Mouse (Mus musculus): Measurements from ENCODE around the gene Fpr3.
"Not testable (repeated sequence)": the region's sequence is repeated elsewhere in the genome, so short reads cannot be mapped to it uniquely, and the experiment has no call there.

The Fpr3 gene

DNA sequence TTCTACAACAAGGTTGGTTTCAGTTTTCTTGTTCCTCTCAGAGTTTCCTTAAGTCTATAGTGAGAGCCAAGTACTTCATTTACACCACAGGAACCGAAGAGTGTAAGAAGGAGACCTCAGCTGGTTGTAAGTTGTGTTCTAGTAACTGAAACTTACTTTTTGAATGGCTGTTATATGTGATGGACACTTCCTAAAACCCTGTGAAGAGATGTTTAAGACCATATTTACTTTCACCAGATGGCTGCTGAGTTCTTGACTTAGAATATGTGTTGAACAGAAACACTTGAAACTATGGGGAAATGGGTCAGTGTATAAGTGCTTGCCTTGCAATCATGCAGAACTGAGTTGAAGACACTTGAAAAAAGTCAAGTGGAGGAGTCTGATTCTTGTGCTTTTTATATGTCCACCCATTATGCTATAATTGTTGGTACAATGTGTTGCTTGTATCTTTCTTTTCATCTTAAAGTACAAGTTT lies at the start of gene Fpr3, which contains the start of gene Fpr2:
Gene Fpr3, plus strand, starts transcription at position 79 of the 475 bp plus-strand sequence.
Gene Fpr2, plus strand, starts transcription at position 51 of the 475 bp plus-strand sequence.
- DNase-seq (ENCODE audit: low spot score in 2 of 2), result no peak

DNA sequence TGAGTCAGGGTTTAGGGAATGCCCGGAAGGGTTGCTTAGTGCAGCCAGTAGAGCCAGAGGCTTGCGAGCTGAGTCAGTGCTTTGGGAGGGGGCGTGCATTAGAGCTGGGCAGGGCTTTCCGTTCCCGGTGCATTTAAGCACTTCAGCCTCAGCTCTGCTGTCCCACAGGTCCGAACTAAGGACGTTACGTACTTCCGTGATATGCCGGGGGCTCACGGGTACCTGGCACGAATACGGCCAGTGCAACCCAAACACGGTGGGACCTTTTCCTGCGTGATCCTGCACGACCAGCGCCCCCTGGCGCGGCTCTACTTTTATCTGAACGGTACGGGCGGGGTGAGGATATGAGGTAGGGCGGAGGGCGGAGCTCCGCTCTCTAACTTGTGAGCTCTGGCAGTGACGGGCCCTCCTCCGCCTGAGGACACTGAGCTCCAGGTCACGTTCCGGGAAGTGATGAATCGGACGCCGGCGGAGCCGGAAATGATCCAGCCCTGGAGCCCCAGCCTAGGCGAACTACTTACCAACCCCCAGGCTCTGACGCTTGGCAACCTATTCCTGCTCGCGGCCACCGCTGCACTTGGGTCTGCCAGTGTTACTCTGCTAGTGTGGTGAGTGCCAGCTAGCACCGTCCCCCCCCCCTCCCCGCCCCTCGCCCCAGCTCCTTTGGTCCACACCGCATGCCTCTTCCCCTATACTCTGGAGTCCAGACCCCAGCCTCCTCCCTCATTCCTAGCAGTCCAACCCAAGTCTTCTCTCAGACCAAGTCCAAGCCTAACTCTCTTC lies 49.5 kb upstream of the Fpr3 start:
- DNase-seq (ENCODE audit: low spot score in 2 of 2), result peak; percentile 94

DNA sequence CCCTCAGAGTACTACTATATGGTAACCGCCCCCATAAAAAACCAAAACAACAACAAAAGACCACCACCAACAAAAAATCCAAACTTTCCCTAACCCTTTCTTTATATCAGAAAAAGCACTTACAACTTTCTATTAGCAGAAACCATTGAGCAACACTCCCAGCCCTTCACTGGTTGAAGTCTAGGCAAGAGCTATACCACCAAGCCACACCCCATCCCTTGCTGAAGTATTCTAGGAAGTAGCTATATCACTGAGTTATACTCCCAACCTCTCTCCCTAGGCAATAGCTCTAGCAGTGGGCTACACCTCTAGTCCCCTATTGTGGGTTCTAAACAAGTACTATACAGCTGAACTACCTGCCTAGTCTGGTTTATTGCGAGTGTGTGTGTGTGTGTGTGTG lies 48.4 kb upstream of the Fpr3 start:
- DNase-seq (ENCODE audit: low spot score in 2 of 2), result no peak

DNA sequence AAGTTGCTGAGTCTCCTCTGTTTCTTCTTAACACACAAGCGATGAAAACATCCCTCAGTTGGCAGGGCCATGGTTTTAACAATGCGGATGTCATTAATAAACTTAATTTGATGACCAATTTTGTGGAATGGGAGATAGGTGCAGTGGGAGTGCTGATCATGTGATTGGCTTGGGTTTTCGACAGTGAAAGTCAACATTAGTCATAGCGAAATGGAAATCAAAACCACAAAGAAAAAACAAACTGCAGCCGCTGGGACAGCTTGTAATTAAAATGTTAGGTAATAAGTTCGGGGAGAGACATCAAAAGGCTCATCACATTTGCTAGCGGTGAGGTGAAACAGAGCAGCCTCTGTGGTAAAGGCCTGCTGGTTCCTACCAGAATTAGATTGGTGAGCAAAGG lies 46.9 kb upstream of the Fpr3 start:
- no peak for DNase-seq (ENCODE audit: low spot score in 2 of 2)

DNA sequence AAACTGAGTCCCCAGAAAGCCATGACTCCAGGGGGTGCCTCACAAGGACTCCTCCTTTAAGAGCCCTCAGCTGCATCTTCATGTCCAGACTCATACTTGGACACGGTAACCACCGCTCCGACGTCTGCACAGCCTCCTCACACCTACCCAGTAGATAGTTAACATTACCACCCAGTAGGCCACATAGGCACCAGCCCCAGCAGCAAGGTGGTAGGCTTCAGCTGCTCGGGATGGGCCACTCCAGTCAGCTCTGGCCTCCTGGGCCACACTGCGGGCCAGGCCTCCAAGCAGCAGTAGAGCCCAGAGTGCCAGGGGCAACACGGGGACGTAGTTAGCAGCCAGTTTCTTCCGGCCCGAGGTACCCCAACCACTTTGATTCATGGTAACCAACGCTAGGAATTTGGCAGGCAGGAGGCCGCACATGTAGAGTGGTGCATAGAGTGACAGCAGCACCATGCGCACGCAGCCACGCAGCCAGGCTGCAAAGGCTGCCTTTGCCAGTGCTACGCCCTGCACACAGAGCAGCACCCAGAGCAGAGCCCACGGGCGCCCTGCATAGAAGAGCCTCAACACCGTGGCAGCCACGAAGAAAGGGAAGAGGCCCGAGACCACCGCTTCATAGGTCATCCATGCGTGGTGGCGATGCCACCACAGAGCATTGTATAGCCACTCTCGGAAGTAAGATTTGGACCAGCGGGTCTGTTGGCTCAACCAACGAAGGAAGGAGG lies 44.0 kb upstream of the Fpr3 start:
- DNase-seq (ENCODE audit: low spot score in 2 of 2), result no peak

- DNase-seq (ENCODE audit: low spot score in 2 of 2), result not testable (repeated sequence)
Measured at GRCm38 (mm10) chr17:17844606-17845005, 43.0 kb upstream of the Fpr3 start.

DNA sequence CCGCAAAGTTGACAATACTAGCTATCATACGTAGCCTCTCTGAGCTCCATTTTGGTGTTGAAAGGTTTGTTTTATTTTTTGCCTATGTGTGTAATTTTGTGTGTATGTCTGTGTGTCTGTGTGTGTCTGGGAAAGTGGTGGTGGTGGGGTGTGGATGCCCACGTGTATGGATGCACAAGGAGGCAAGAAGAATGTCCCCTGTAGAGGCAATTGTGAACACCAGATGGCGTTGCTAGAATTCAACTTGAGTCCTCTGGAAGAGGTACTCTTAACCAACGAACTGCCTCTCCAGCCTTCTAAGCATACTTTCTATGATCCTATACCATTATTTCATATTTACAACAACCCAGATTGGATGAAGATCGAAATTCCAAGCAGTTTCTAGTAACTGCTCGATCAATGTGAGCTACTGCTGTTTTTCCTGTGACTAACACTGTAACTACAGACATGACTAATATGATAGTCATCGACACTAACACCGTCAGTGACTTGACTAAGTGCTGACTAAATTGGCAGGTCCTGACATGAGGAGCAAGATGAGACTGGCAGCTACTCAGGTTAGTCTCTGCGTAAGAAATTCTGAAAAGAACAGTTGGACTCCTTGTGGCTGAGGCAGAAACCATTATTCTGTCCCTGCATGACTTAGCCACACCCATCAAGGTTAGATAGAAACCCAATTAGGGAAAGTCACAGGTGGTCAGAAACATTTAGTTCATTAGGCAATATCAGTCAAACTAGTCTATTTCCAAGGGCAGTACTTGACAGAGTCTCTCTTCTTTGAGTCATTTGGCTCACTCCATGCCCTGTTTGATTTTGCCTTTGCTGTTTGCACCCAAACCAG lies 42.2 kb upstream of the Fpr3 start:
- DNase-seq (ENCODE audit: low spot score in 2 of 2), result peak in 1 of 2 experiments; percentile 31

DNA sequence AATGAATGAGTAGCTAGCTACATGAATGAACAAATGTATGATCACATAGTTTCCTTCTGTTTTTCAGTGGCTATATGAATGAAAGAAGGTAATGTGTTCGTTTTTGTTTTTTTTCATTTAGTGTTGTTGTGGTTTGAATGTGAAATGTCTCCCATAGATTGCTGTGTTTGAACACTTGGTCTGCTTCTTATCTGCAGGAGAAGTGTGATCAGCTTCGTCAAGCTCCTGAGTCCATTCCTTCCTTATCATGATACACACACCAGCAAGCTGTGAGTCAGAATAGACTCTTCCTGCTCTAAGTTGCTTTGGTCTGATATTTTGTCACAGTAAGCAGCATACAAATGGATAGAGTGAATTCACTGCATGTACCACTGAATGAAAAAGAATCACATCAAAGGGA lies 38.7 kb upstream of the Fpr3 start:
- no peak for DNase-seq (ENCODE audit: low spot score in 2 of 2)

DNA sequence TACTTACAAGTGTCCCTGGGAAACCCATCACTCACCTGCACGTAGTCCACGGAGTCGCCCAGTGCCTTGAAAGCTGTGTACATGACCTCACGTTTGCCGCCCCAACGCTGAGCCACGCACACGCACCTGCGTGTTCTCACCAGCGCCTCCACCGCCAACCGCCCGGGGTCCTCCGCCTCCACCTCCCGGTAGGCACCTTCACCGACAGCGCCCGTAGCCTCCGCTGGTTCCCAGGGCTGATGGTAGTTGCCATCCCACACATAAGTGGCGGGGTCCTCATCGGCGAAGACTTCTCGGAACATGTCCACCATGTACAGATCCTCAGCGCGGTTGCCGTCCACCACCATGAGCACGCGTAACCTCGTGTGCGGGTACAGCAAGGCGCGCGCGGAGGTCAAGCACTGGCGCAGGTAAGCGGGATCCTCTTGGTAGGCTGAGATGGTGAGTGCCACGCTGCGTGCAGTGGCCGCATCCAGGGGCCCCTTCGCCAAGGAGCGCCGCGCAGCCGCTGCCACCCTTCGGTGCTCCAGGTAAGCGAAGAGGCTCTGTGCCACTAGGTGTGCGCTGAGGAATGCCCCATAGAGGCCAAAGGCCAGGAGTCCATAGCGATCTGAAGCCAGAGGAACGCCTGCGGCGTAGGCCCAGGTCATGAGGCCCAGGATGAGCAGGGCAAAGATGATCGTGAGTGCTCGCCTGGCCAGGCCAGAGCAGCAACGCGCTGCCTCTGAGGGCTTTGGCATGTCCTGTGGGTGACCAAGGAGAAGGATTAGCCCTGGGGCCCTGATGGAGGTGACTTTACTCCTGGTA lies 37.5 kb upstream of the Fpr3 start:
- DNase-seq (ENCODE audit: low spot score in 2 of 2), result no peak

- DNase-seq (ENCODE audit: low spot score in 2 of 2), result no peak
Measured at GRCm38 (mm10) chr17:17855064-17855838, 32.4 kb upstream of the Fpr3 start, which contains the start of gene Has1. TSS of gene Has1 (minus strand) at chr17:17855205.

- no peak for DNase-seq (ENCODE audit: low spot score in 2 of 2)
Measured at GRCm38 (mm10) chr17:17856612-17857011, 31.0 kb upstream of the Fpr3 start.

GRCm38 (mm10) chr17:17857446-17857845 lies 30.2 kb upstream of the Fpr3 start:
- no peak for DNase-seq (ENCODE audit: low spot score in 2 of 2)

DNA sequence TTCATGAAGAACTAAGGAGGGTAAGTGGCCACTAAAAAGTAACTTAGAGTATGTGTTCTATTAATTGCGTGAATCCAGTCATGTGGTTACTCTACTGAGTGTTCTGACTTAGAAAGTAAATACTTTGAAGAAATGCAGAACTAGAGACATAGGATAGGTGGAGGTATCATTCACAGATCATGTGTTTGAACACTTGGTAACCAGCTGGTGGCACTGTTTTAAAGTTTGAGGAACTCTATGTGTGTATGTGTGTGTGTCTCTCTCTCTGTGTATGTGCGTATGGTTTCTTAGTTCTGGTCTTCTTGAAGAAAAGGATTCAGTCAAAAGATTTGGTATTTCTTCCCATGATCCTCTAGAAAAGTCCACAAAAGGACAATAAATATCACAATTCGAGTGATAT lies 27.5 kb upstream of the Fpr3 start:
- DNase-seq (ENCODE audit: low spot score in 2 of 2), result no peak

- no peak for DNase-seq (ENCODE audit: low spot score in 2 of 2)
Measured at GRCm38 (mm10) chr17:17862360-17862759, 25.3 kb upstream of the Fpr3 start.

DNA sequence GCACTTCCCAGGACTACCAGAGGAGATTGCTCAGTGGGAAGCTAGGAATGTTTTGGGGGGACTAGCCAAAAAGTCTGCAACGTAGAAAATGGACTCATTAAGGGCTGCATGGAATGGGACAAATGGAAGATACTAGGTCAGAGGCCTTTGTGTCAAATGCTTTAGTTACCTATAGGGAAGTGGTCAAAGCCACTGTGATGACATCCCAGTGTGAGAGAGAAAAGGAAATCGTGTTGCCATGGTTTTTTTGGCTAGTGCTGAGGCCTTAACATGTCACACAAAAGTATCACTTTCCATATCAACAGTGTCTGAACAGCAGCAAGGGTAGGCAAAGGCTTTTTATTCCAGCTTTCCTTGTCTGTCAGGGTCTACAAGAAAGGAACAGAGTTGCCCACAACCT lies 22.5 kb upstream of the Fpr3 start:
- DNase-seq (ENCODE audit: low spot score in 2 of 2), result no peak

DNA sequence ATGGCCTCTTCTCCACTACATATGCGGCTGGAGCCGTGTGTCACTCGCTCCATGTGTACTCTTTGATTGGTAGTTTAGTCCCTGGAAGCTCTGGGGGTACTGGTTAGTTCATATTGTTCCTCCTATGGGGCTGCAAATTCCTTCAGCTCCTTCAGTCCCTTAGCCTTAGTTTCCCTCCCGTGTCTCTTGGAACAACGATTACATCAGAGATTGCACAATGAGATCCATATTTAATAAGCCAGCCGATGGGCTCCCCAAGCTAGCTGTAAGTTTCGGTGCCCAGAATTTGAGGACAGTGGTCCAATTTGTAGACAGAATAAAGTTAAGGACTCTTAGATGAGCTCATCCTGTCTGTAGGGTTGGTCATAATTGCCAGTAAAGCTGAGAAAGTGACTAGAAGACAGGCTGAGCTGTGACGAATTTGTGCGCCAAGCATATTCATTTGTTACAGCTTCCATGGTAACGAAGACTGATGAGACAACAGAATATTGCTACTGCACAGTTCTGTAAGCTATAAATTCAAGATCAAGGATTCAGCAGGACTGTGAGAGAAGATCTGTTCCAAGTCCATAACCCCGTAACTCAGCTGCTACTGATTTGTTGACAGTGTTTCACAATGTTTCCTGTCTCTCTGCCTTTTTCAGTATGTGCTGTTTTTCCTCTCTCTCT lies 20.7 kb upstream of the Fpr3 start:
- DNase-seq (ENCODE audit: low spot score in 2 of 2), result no peak

- no peak for DNase-seq (ENCODE audit: low spot score in 2 of 2)
Measured at GRCm38 (mm10) chr17:17870892-17871550, 16.6 kb upstream of the Fpr3 start.

GRCm38 (mm10) chr17:17871697-17872096 lies 16.0 kb upstream of the Fpr3 start:
- DNase-seq (ENCODE audit: low spot score in 2 of 2), result no peak

GRCm38 (mm10) chr17:17879347-17879746 lies 8.3 kb upstream of the Fpr3 start:
- no peak for DNase-seq (ENCODE audit: low spot score in 2 of 2)

Measured in frontal cortex, postnatal 14 days (tissue).